Mouse (Mus musculus) right cerebral cortex, adult 2 months (tissue): ENCODE data around the gene Adcy2.

ENCODE experiments used
- DNase-seq, 2 experiments: peaks; one replicate each; pipeline ENCODE4 v3.0.0; 2021 to 2022; ENCODE audit warnings: low spot score in 2 of 2

The Adcy2 gene

GRCm38 (mm10) chr13:68998918-68999801 is at the start of gene Adcy2:
Gene Adcy2, minus strand, starts transcription at chr13:68999541.
- peak; percentile 60 to 66 for DNase-seq

GRCm38 (mm10) chr13:69036991-69037597 is 37.8 kb upstream of the Adcy2 start:
- DNase-seq = no peak

GRCm38 (mm10) chr13:69034621-69035020 is 35.3 kb upstream of the Adcy2 start:
- DNase-seq = no peak

- DNase-seq = no peak
These were observed 34.2 kb upstream of the Adcy2 start for GRCm38 (mm10) chr13:69033532-69033931.

GRCm38 (mm10) chr13:69029078-69029757 is 29.9 kb upstream of the Adcy2 start:
- no peak for DNase-seq

GRCm38 (mm10) chr13:69024964-69025363 is 25.6 kb upstream of the Adcy2 start:
- DNase-seq = no peak

- DNase-seq = no peak
These were observed 23.9 kb upstream of the Adcy2 start for GRCm38 (mm10) chr13:69023239-69023638.

- no peak for DNase-seq
These were observed 21.2 kb upstream of the Adcy2 start for GRCm38 (mm10) chr13:69020574-69020973.

- DNase-seq = no peak
These were observed 7.6 kb upstream of the Adcy2 start for GRCm38 (mm10) chr13:69006915-69007314.

- DNase-seq = peak; percentile 35 to 50
These were observed 6.8 kb upstream of the Adcy2 start for GRCm38 (mm10) chr13:69006091-69006490.

GRCm38 (mm10) chr13:69004406-69004805 is 5.1 kb upstream of the Adcy2 start:
- no peak for DNase-seq

GRCm38 (mm10) chr13:69002631-69003030 is 3.3 kb upstream of the Adcy2 start:
- DNase-seq = no peak

GRCm38 (mm10) chr13:69002173-69002572 is 2.8 kb upstream of the Adcy2 start:
- peak; percentile 78 to 84 for DNase-seq

- DNase-seq = no peak
These were observed 485 bp upstream of the Adcy2 start for GRCm38 (mm10) chr13:68999826-69000225.

GRCm38 (mm10) chr13:68998558-68998917 is 803 bp downstream of the Adcy2 start:
- DNase-seq = peak; percentile 45 to 54

- DNase-seq = peak; percentile 29 to 65
These were observed 1.4 kb downstream of the Adcy2 start for GRCm38 (mm10) chr13:68997821-68998551.

GRCm38 (mm10) chr13:68997386-68997785 is 2.0 kb downstream of the Adcy2 start:
- DNase-seq = no peak

GRCm38 (mm10) chr13:68996661-68997060 is 2.7 kb downstream of the Adcy2 start:
- no peak for DNase-seq

GRCm38 (mm10) chr13:68985789-68986188 is 13.6 kb downstream of the Adcy2 start:
- no peak for DNase-seq

GRCm38 (mm10) chr13:68984000-68984399 is 15.3 kb downstream of the Adcy2 start:
- DNase-seq = no peak

GRCm38 (mm10) chr13:68981048-68981447 is 18.3 kb downstream of the Adcy2 start:
- no peak for DNase-seq

- DNase-seq = peak in 1 of 2 experiments; percentile 47
These were observed 26.2 kb downstream of the Adcy2 start for GRCm38 (mm10) chr13:68973143-68973542.
